Mouse (Mus musculus): ENCODE results near the gene Zfp334. TPM values are rescaled to one million over a fixed set of nuclear protein-coding genes. Genes with fewer than 3 reads are reported as not detected.

Zfp334 gene
- polyA plus RNA-seq, 1 experiment from 2014 or later: 24.1 TPM

DNA sequence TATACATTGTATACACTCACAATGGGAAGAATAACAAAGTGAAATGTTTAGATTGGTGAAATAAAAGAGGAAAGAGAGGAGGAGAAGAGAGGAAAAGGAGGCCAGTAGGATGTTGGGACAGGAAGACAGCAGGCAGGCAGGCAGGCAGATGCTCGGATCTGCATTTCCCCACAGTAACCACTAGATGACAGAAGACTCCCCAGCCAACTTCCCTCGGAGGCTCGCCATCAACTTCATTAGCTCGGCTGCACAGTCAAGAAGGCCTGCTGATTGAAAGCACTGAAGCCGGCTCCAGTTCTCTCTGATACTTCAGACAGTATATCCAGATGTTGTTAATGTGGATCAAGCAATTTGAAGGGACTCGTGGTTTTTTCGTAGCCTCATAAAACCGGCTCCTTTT, 3.5 kb upstream of the Zfp334 start:
- 17% methylated on average over 8 of the region's 8 CpGs for WGBS
- Histone ChIP-seq H3K4me1 (ENCODE audit: control insufficient read depth, insufficient read depth, low read length) (peaks cover 7% of the 10 kb centered on the region), H3K4me3 (ENCODE audit: low read depth, low read length) (no peak overlapping the region), H3K27ac (ENCODE audit: low read depth, low read length) (no peak overlapping the region), H3K27me3 (ENCODE audit: control insufficient read depth, insufficient read depth, low read length) (no peaks in the 10 kb centered on the region), H3K36me3 (ENCODE audit: control insufficient read depth, insufficient read depth, low read length) (peaks cover 4% of the 10 kb centered on the region; the same call in 1 of the 2 replicates), H3K9ac (ENCODE audit: low read length) (no peak overlapping the region), H3K9me3 (ENCODE audit: control insufficient read depth, low read length) (no peaks in the 10 kb centered on the region), H3K4me2 (no peak overlapping the region)
- DNase-seq (ENCODE audit: low spot score, missing footprints) (no peak), ATAC-seq (ENCODE audit: low FRiP score) (no peak)

DNA sequence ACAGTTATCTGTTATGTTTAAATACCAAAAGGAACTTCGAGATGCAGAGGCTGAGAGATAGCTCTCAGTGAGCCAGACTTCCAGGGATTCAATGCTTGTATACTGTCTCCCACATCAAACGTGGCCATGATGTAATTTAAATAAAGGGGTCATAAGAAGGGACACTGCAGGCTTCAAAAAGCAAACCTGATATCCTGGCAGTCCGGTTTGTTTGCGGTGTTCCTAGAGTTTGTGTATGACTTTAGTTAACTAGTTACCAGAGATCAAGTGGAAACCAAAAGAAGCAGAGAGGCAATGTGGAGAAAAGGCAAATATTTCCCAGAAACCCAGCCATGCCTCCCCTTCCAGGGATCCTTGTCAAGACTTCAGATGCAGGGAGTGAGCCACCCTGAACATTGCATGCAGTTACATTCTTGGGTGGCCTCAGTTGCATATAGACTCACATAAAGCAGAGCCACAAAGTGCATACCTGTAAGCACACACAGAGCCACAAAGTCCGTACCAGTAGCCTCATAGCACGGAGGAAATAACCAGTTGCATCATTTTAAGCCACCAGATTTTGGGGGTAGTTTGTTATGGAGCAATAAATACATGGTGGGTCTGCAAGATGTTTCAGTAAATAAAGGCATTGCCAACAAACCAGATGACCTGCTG, 1.4 kb upstream of the Zfp334 start:
- Histone ChIP-seq H3K4me3 (ENCODE audit: low read depth, low read length) (no peak overlapping the region), H3K27ac (ENCODE audit: low read depth, low read length) (no peak overlapping the region), H3K4me2 (no peak overlapping the region), H3K4me1 (ENCODE audit: control insufficient read depth, insufficient read depth, low read length) (peaks cover 7% of the 10 kb centered on the region), H3K27me3 (ENCODE audit: control insufficient read depth, insufficient read depth, low read length) (no peaks in the 10 kb centered on the region), H3K9me3 (ENCODE audit: control insufficient read depth, low read length) (no peaks in the 10 kb centered on the region), H3K36me3 (ENCODE audit: control insufficient read depth, insufficient read depth, low read length) (peaks cover 16% of the 10 kb centered on the region), H3K9ac (ENCODE audit: low read length) (no peak overlapping the region)
- 82% methylated on average over 6 of the region's 6 CpGs for WGBS
- ATAC-seq (ENCODE audit: low FRiP score) (no peak), DNase-seq (ENCODE audit: low spot score, missing footprints) (no peak)

DNA sequence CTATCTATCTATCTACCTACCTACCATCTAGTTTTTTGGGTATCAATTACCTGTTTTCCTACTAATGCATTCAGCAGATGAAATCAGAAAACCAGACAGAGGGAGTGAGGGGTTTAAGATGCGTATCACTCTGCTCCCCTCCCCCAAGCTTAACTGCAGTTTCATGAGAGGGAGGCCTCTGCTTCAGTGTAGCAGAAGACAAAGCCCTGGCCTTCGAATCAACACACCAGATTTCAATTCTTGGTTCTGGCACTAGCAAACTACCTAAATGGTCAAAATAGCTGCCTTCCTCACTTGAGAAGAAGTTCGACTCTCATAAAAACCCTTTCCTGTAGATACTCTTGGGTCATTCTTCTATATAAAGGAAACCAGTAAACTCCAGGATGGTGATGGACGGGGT, 689 bp downstream of the Zfp334 start:
- Histone ChIP-seq H3K4me1 (ENCODE audit: control insufficient read depth, insufficient read depth, low read length) (peaks cover 7% of the 10 kb centered on the region), H3K4me2 (peak overlapping the region; percentile 70), H3K27me3 (ENCODE audit: control insufficient read depth, insufficient read depth, low read length) (no peaks in the 10 kb centered on the region), H3K27ac (ENCODE audit: low read depth, low read length) (peak overlapping the region; percentile 86), H3K4me3 (ENCODE audit: low read depth, low read length) (peak overlapping the region; percentile 82), H3K36me3 (ENCODE audit: control insufficient read depth, insufficient read depth, low read length) (peaks cover 36% of the 10 kb centered on the region), H3K9me3 (ENCODE audit: control insufficient read depth, low read length) (no peaks in the 10 kb centered on the region), H3K9ac (ENCODE audit: low read length) (peak overlapping the region; percentile 95)
- 4% methylated on average over 4 of the region's 4 CpGs for WGBS
- no peak for ATAC-seq (ENCODE audit: low FRiP score)
- DNase-seq (ENCODE audit: low spot score, missing footprints): peak; percentile 92

DNA sequence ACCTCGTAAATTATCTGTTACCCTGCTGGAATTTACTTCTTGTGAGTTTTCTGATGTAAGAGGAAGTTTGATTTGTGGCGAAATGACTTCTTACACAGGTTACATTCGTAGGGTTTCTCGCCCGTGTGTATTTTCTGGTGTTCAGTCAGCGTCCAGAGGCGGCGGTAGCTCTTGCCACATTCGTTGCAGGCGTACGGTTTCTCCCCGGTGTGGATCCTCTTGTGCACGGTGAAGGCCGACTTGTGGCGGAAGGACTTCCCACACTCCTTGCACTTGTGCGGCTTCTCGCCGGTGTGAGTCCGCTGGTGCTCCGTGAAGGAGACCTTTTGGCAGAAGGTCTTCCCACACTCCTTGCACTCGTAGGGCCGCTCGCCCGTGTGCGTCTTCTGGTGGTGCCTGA, 8.0 kb downstream of the Zfp334 start:
- H3K27me3 ChIP-seq (ENCODE audit: control insufficient read depth, insufficient read depth, low read length): no peaks in the 10 kb centered on the region
- H3K27ac ChIP-seq (ENCODE audit: low read depth, low read length): no peak overlapping the region
- no peak for DNase-seq (ENCODE audit: low spot score, missing footprints)
- no peak overlapping the region for H3K4me3 ChIP-seq (ENCODE audit: low read depth, low read length)
- H3K9ac ChIP-seq (ENCODE audit: low read length): no peak overlapping the region
- peaks cover 3% of the 10 kb centered on the region; the same call in 1 of the 2 replicates for H3K9me3 ChIP-seq (ENCODE audit: control insufficient read depth, low read length)
- H3K4me2 ChIP-seq: no peak overlapping the region
- WGBS: 97% methylated on average over 25 of the region's 25 CpGs
- H3K36me3 ChIP-seq (ENCODE audit: control insufficient read depth, insufficient read depth, low read length): peaks cover 64% of the 10 kb centered on the region
- no peaks in the 10 kb centered on the region for H3K4me1 ChIP-seq (ENCODE audit: control insufficient read depth, insufficient read depth, low read length)
- no peak for ATAC-seq (ENCODE audit: low FRiP score)

DNA sequence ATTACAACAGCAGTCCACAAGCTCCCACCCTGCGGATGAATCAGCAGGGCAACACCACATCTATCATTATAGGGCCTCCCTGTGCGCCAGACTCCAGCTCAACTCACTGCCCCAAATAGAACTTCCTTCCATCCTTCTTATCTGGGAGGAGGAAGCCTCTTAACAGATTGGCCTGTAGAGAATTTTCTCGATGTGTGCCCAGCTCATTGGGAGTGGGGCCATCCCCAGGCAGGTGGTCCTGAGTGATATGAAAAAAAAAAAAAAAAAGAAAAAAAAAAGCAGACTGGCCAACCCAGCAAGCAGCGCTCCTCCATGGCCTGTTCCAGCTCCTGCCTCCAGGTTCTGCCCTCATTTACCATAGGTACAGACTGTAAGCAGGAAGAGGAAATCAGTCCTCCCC, 12.1 kb downstream of the Zfp334 start:
- H3K36me3 ChIP-seq (ENCODE audit: control insufficient read depth, insufficient read depth, low read length): peaks cover 29% of the 10 kb centered on the region
- peaks cover 3% of the 10 kb centered on the region; the same call in 1 of the 2 replicates for H3K9me3 ChIP-seq (ENCODE audit: control insufficient read depth, low read length)
- no peak for ATAC-seq (ENCODE audit: low FRiP score)
- H3K9ac ChIP-seq (ENCODE audit: low read length): no peak overlapping the region
- 87% methylated on average over 4 of the region's 4 CpGs for WGBS
- no peak overlapping the region for H3K4me2 ChIP-seq
- no peak overlapping the region for H3K27ac ChIP-seq (ENCODE audit: low read depth, low read length)
- H3K4me1 ChIP-seq (ENCODE audit: control insufficient read depth, insufficient read depth, low read length): no peaks in the 10 kb centered on the region
- no peak for DNase-seq (ENCODE audit: low spot score, missing footprints)
- no peaks in the 10 kb centered on the region for H3K27me3 ChIP-seq (ENCODE audit: control insufficient read depth, insufficient read depth, low read length)
- H3K4me3 ChIP-seq (ENCODE audit: low read depth, low read length): no peak overlapping the region

DNA sequence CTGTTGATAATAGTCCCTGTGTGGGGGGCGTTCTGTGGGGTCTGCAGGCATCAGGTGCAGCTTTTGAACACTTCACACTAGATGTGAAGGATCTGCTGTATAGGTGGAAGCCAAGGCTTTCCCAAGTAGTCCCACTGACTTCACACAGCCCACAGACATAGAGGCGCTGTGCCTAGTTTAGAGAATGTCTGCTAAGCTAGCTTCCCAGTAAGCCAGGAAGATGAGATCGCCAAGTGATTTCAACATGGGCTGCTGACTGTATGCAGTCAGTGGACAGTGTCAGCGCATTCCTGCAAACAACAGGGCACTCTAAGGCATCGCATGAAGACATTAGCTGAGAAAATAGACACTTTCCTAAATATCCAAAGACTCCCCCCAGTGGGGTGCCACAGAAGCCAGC, 12.6 kb downstream of the Zfp334 start:
- no peak for ATAC-seq (ENCODE audit: low FRiP score)
- no peak overlapping the region for H3K27ac ChIP-seq (ENCODE audit: low read depth, low read length)
- DNase-seq (ENCODE audit: low spot score, missing footprints): no peak
- H3K4me1 ChIP-seq (ENCODE audit: control insufficient read depth, insufficient read depth, low read length): no peaks in the 10 kb centered on the region
- H3K27me3 ChIP-seq (ENCODE audit: control insufficient read depth, insufficient read depth, low read length): no peaks in the 10 kb centered on the region
- no peak overlapping the region for H3K4me2 ChIP-seq
- 87% methylated on average over 5 of the region's 5 CpGs for WGBS
- no peak overlapping the region for H3K4me3 ChIP-seq (ENCODE audit: low read depth, low read length)
- H3K36me3 ChIP-seq (ENCODE audit: control insufficient read depth, insufficient read depth, low read length): peaks cover 24% of the 10 kb centered on the region
- H3K9me3 ChIP-seq (ENCODE audit: control insufficient read depth, low read length): no peaks in the 10 kb centered on the region; the same call in 1 of the 2 replicates
- no peak overlapping the region for H3K9ac ChIP-seq (ENCODE audit: low read length)

DNA sequence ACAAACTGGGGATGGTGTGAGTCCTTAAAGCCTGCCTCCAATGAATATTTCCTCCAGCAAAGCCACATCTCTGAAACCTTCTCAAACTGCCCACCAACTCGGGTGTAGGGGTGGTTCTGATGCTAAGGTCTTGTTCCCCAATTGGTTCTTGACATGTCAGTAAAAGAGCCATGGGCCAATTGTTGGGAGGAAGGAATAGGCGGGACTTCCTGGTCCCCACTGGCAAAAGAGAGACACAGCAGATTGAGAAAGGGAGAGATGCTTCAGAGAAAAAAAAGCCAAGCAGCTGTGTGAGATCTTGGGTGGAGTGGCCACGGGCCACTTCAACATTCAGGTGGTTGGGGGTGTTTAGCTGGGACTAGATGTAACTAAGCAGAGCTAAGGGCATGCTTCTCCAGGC, 17.0 kb downstream of the Zfp334 start:
- H3K4me2 ChIP-seq: no peak overlapping the region
- H3K36me3 ChIP-seq (ENCODE audit: control insufficient read depth, insufficient read depth, low read length): peaks cover 4% of the 10 kb centered on the region; the same call in 1 of the 2 replicates
- ATAC-seq (ENCODE audit: low FRiP score) (no peak), DNase-seq (ENCODE audit: low spot score, missing footprints) (peak; percentile 86)
- H3K9me3 ChIP-seq (ENCODE audit: control insufficient read depth, low read length): no peaks in the 10 kb centered on the region
- no peak overlapping the region for H3K27ac ChIP-seq (ENCODE audit: low read depth, low read length)
- WGBS: 23% methylated on average over 3 of the region's 3 CpGs
- H3K9ac ChIP-seq (ENCODE audit: low read length): no peak overlapping the region
- H3K4me1 ChIP-seq (ENCODE audit: control insufficient read depth, insufficient read depth, low read length): peaks cover 10% of the 10 kb centered on the region
- no peak overlapping the region for H3K4me3 ChIP-seq (ENCODE audit: low read depth, low read length)
- no peaks in the 10 kb centered on the region for H3K27me3 ChIP-seq (ENCODE audit: control insufficient read depth, insufficient read depth, low read length)

DNA sequence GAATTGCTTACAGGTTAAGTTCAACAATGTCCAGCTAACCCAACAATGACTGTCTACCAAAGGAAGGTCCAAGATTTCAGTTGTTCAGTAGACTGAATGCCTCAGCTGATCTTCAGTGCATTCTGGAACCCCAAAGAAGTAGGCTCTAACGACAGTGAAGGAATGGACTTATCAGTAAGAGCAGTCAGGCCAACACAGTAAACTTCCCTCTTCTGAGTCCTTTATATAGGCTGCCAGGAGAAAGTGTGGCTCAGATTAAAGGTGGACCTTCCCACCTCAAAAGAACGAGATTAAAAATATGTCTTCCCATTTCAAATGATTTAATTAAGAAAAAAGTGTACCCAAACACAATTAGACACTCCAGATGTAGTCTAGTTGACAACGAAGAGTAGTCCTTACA, 17.7 kb downstream of the Zfp334 start:
- DNase-seq (ENCODE audit: low spot score, missing footprints): no peak
- no peak for ATAC-seq (ENCODE audit: low FRiP score)
- Histone ChIP-seq H3K4me3 (ENCODE audit: low read depth, low read length) (no peak overlapping the region), H3K4me2 (no peak overlapping the region), H3K9me3 (ENCODE audit: control insufficient read depth, low read length) (no peaks in the 10 kb centered on the region), H3K27me3 (ENCODE audit: control insufficient read depth, insufficient read depth, low read length) (no peaks in the 10 kb centered on the region), H3K4me1 (ENCODE audit: control insufficient read depth, insufficient read depth, low read length) (peaks cover 10% of the 10 kb centered on the region), H3K27ac (ENCODE audit: low read depth, low read length) (no peak overlapping the region), H3K36me3 (ENCODE audit: control insufficient read depth, insufficient read depth, low read length) (peaks cover 4% of the 10 kb centered on the region; the same call in 1 of the 2 replicates), H3K9ac (ENCODE audit: low read length) (no peak overlapping the region)
- WGBS: 82% methylated on average over 3 of the region's 3 CpGs

DNA sequence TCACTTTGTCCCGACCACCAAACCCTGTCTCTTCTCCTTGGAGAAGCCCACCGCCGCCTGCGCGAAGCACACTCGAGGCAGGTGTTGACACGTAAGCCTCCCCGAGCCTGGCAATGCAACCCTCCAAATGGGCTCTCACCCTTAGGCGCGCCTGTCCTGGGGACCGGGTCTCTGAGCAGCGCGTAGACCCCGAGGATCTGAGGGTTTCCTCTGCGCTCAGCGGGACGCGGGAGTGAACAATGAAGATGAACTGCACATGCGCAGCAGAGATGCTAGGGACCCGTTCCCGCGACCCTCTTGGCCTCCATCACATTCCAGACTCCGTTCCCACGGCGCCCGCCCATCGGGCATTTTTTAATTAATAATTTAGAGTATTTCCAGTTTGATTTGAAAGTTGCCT, 19.6 kb downstream of the Zfp334 start, which contains the start of gene Zfp663:
Gene Zfp663 (minus strand): TSS at position 234 of the 400 bp plus-strand sequence.
- H3K4me3 ChIP-seq (ENCODE audit: low read depth, low read length): peak within 1 kb of the TSS; percentile 47
- peak within 1 kb of the TSS; percentile 77 for H3K4me2 ChIP-seq
- WGBS: 1% methylated on average over 27 of the region's 27 CpGs
- peak within 1 kb of the TSS; percentile 68 for H3K9ac ChIP-seq (ENCODE audit: low read length)
- H3K27ac ChIP-seq (ENCODE audit: low read depth, low read length): peak within 1 kb of the TSS; percentile 69
- H3K27me3 ChIP-seq (ENCODE audit: control insufficient read depth, insufficient read depth, low read length): peaks cover 2% of the 10 kb centered on the region; the same call in 1 of the 2 replicates
- H3K9me3 ChIP-seq (ENCODE audit: control insufficient read depth, low read length): no peaks in the 10 kb centered on the region
- ATAC-seq (ENCODE audit: low FRiP score): peak; percentile 69
- DNase-seq (ENCODE audit: low spot score, missing footprints): peak; percentile 98
- H3K4me1 ChIP-seq (ENCODE audit: control insufficient read depth, insufficient read depth, low read length): peaks cover 10% of the 10 kb centered on the region
- no peaks in the 10 kb centered on the region for H3K36me3 ChIP-seq (ENCODE audit: control insufficient read depth, insufficient read depth, low read length)
